10 mouse cellular contexts compared by ENCODE assay signal in genomic region chr9:110084201-110084964, GRCm38 (mm10). TPM values are rescaled to one million over a fixed set of nuclear protein-coding genes. Genes with fewer than 3 reads are reported as not detected.
DNase-seq lines count a peak whose midpoint lies in the region; ATAC-seq and TF ChIP-seq lines count a peak whose summit lies in the region.
"Had no signal": no experiment of that assay in that cellular context is flagged by ENCODE, and none has a peak within 500 bp of the region (broad histone marks: within the 10 kb centered on the region; RNA-seq: fewer than 3 reads in every experiment).

No protein-coding gene starts in this region.

- H3K9me3 ChIP-seq in intestine, embryonic 14.5 days (ENCODE audit: control insufficient read depth, low read length): no peaks in the 10 kb centered on the region
- H3K9me3 ChIP-seq in intestine, postnatal 0 days (ENCODE audit: control insufficient read depth): no peaks in the 10 kb centered on the region

- H3K4me2 ChIP-seq in intestine, embryonic 14.5 days (ENCODE audit: low read length): no peak overlapping the region
- no peak overlapping the region for H3K4me2 ChIP-seq in intestine, postnatal 0 days (replicated peaks; ENCODE audit: low read depth)

- H3K27me3 ChIP-seq in intestine, embryonic 14.5 days (replicated peaks; ENCODE audit: control insufficient read depth, insufficient read depth, low read length): no peaks in the 10 kb centered on the region
- H3K27me3 ChIP-seq in intestine, postnatal 0 days (replicated peaks; ENCODE audit: control insufficient read depth, insufficient read depth, low read length): no peaks in the 10 kb centered on the region

- DNase-seq in intestine, embryonic 14.5 days (ENCODE audit: low spot score): peak; percentile 57
- peak; percentile 24 for DNase-seq in right cerebral cortex, postnatal 14 days
- DNase-seq in right cerebral cortex, postnatal 4 days: no peak
- peak; percentile 63 for DNase-seq in heart, postnatal 4 days
- no peak for DNase-seq in urinary bladder, postnatal 36 days (ENCODE audit: low spot score in 2 of 2)
- no peak for DNase-seq in embryo, embryonic 10 days (ENCODE audit: low spot score)
- no peak for DNase-seq in urinary bladder, adult 18-20 months (ENCODE audit: low spot score in 2 of 2)
- DNase-seq: cerebellum, adult 11 months had no signal

- H3K4me3 ChIP-seq in intestine, embryonic 14.5 days (ENCODE audit: low read depth, low read length): no peak overlapping the region
- no peak overlapping the region for H3K4me3 ChIP-seq in intestine, postnatal 0 days (ENCODE audit: low read depth, low read length)

- no peak overlapping the region for H3K9ac ChIP-seq in intestine, embryonic 14.5 days (ENCODE audit: low read length)
- no peak overlapping the region for H3K9ac ChIP-seq in intestine, postnatal 0 days (ENCODE audit: low read depth, low read length)

- H3K36me3 ChIP-seq in intestine, embryonic 14.5 days (ENCODE audit: control insufficient read depth, insufficient read depth, low read length): peaks cover 98% of the 10 kb centered on the region
- H3K36me3 ChIP-seq in intestine, postnatal 0 days (ENCODE audit: control insufficient read depth, insufficient read depth): peaks cover 95% of the 10 kb centered on the region

- no peak for TF ChIP-seq CTCF in intestine, postnatal 0 days (IDR thresholded peaks at IDR 0.05; ENCODE audit: low read depth)

- no peaks in the 10 kb centered on the region; the same call in 1 of the 2 replicates for H3K4me1 ChIP-seq in intestine, embryonic 14.5 days (replicated peaks; ENCODE audit: control insufficient read depth, insufficient read depth, low read length)
- no peaks in the 10 kb centered on the region for H3K4me1 ChIP-seq in intestine, postnatal 0 days (replicated peaks; ENCODE audit: control insufficient read depth, insufficient read depth, low read length)

- no peak overlapping the region for H3K27ac ChIP-seq in intestine, embryonic 14.5 days (ENCODE audit: low read depth)
- H3K27ac ChIP-seq in intestine, postnatal 0 days (ENCODE audit: low read depth, low read length): no peak overlapping the region
- H3K27ac ChIP-seq: macrophage had no signal

- peak; percentile 30; the same call in 1 of the 2 replicates for ATAC-seq in intestine, embryonic 14.5 days (replicated peaks; ENCODE audit: low FRiP score, low TSS enrichment, low read depth)
- no peak; the same call in 1 of the 2 replicates for ATAC-seq in intestine, postnatal 0 days

- WGBS in intestine, embryonic 14.5 days: 81% methylated on average over 25 of the region's 25 CpGs
- 71% methylated on average over 25 of the region's 25 CpGs for WGBS in intestine, postnatal 0 days

RNA-seq across cellular contexts. Expression of gene Smarcc1, which starts 33.1 kb away (rescaled TPM):
- 125 and 127 TPM in 2 replicates for polyA plus RNA-seq in intestine, embryonic 14.5 days (2014; fragmentation: Nextera tagmentation; extraction: Ambion mirVana)
- polyA plus RNA-seq in intestine, postnatal 0 days (2015; fragmentation: Nextera tagmentation; extraction: Ambion mirVana): 21.6 and 23.3 TPM in 2 replicates
- 10 to 100 TPM; 64.3 to 66.5 TPM for total RNA-seq in heart, postnatal 4 days (2021)

RNA-seq across cellular contexts. Expression of gene Dhx30, which starts 33.2 kb away (rescaled TPM):
- 123 and 134 TPM in 2 replicates for polyA plus RNA-seq in intestine, embryonic 14.5 days (2014; fragmentation: Nextera tagmentation; extraction: Ambion mirVana)
- polyA plus RNA-seq in intestine, postnatal 0 days (2015; fragmentation: Nextera tagmentation; extraction: Ambion mirVana): 37.7 and 40.9 TPM in 2 replicates
- total RNA-seq in heart, postnatal 4 days (2021): 10 to 100 TPM; 78.0 to 81.8 TPM

Comparison
In these comparisons a context has a peak if more than half of its experiments do, and no peak if none do; other contexts are left out.
1. DNase-seq: peak in intestine, embryonic 14.5 days (single experiment), right cerebral cortex, postnatal 14 days (single experiment) and heart, postnatal 4 days (single experiment); none in right cerebral cortex, postnatal 4 days (single experiment), urinary bladder, postnatal 36 days (0 of 2), embryo, embryonic 10 days (single experiment) and urinary bladder, adult 18-20 months (0 of 2).